Mouse (Mus musculus): Measurements from ENCODE around the gene Aif1l. TPM values are rescaled to one million over a fixed set of nuclear protein-coding genes. Genes with fewer than 3 reads are reported as not detected.
A peak's percentile ranks its signal among the peaks of the same experiment; 100 is the strongest.
"Not testable (repeated sequence)": the region's sequence is repeated elsewhere in the genome, so short reads cannot be mapped to it uniquely, and the experiment has no call there.

The Aif1l gene
- total RNA-seq (2021), result 1 to 10 TPM; 4.8 to 5.2 TPM
- long read RNA-seq, experiment 1, transcript Aif1l-201 (6 exons, 3,117 nt), result major isoform, 9 of 12 reads
- long read RNA-seq, experiment 1, partial matches to known transcripts, result 0 of 12 reads
- long read RNA-seq, experiment 1, other reads (novel, unspliced or antisense), result 3 of 12 reads
- long read RNA-seq, experiment 2, partial matches to known transcripts, result 0 of 3 reads
- long read RNA-seq, experiment 2, other reads (novel, unspliced or antisense), result 2 of 3 reads

GRCm38 (mm10) chr2:31950058-31950871, at the start of gene Aif1l:
Gene Aif1l, plus strand, starts transcription at chr2:31950139.
- peak; percentile 11 to 39 for DNase-seq (ENCODE audit: low spot score in 2 of 2)

- no peak for DNase-seq (ENCODE audit: low spot score in 2 of 2)
Measured at GRCm38 (mm10) chr2:31900932-31901331, 49.0 kb upstream of the Aif1l start.

DNA sequence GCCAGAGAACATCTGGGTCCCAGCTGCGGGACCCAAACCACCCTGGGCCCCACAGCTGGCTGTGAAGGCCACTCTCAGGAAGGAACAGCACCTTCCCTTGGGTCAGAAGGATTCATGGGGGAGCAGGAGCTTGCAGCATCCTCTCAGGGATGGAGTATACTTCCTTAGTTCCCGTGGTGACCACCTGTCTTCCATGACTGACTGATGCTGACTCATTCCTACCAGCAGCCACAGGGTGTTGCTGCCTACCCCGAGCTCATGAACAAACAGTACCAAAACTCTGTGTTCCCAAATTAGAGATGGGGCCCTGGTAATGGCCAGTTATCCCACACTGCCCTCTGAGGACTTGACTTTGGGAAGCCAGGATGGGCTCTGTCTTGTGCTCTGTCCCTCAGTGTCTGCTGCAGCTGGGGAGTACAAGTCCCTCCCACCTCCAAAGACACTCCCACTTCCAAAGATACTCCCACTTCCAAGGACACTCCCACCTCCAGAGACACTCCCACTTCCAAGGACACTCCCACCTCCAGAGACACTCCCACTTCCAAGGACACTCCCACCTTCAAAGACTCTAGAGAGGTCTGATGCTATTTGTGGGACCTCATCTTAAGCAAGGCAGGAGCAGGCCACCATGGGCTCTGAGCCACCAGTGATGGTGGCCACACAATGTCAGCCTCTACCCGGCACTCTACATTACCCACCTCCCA, 48.1 kb upstream of the Aif1l start:
- no peak for DNase-seq (ENCODE audit: low spot score in 2 of 2)

- no peak for DNase-seq (ENCODE audit: low spot score in 2 of 2)
Measured at GRCm38 (mm10) chr2:31904089-31904488, 45.9 kb upstream of the Aif1l start.

GRCm38 (mm10) chr2:31904622-31905021, 45.3 kb upstream of the Aif1l start:
- DNase-seq (ENCODE audit: low spot score in 2 of 2), result no peak

DNA sequence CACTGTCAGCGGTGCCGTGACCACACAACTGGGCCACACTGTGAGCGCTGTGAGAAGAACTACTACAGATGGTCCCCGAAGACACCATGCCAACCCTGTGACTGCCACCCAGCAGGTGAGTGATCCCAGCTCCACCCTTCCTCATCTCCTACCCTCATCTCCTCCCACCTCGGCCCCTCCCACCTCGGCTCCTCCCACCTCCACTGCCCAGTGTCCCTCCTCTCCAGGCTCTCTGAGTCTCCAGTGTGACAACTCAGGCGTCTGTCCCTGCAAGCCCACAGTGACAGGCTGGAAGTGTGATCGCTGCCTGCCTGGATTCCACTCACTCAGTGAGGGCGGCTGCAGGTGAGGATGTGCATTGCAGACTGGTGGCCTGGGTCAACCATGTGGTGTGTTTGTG, 44.3 kb upstream of the Aif1l start:
- DNase-seq (ENCODE audit: low spot score in 2 of 2), result no peak

- DNase-seq (ENCODE audit: low spot score in 2 of 2), result peak; percentile 12 to 43
Measured at GRCm38 (mm10) chr2:31906407-31906806, 43.5 kb upstream of the Aif1l start.

DNA sequence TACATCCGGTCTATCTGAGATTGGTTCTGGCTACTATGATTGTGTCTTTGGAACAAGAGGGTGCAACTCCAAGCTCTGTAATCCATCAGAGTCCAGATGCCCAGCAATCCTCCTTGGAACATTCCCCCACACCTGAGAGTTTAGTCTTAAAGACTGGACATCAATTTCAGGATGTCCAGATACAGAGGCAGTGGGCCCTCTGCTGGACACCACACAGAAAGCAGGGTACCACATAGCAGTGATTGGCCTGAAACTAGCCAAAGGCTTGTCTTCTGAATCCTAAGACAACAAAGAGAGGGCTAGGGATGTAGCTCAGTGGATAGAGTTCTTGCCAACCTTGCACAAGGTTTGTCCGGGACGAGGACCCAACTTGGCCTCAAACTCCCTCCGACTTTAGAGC, 37.4 kb upstream of the Aif1l start:
- peak in 1 of 2 experiments; percentile 20 for DNase-seq (ENCODE audit: low spot score in 2 of 2)

- DNase-seq (ENCODE audit: low spot score in 2 of 2), result not testable (repeated sequence)
Measured at GRCm38 (mm10) chr2:31914213-31914612, 35.7 kb upstream of the Aif1l start.

- peak; percentile 78 to 89 for DNase-seq (ENCODE audit: low spot score in 2 of 2)
Measured at GRCm38 (mm10) chr2:31915112-31915511, 34.8 kb upstream of the Aif1l start.

DNA sequence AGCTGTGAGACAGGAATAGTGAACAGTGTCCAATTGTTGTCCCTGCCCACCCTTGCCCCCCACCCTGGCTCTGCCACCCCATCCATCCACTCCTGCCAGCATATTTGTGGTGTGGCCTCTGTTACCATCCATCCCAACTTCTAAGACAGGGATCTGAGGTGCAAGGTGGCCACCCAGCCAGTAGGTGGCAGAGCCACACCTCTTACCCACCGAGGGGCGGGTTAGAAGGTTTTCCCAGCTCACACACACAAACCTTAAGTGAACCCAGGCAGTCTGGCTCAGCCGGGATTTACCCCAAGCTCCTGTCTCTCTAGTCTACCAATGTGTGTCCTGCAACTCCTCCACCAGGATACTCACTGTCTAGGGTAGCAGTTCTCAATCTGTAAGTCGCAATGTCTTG, 32.3 kb upstream of the Aif1l start:
- peak in 1 of 2 experiments; percentile 50 for DNase-seq (ENCODE audit: low spot score in 2 of 2)

GRCm38 (mm10) chr2:31923645-31924044, 26.3 kb upstream of the Aif1l start:
- no peak for DNase-seq (ENCODE audit: low spot score in 2 of 2)

GRCm38 (mm10) chr2:31924811-31925210, 25.1 kb upstream of the Aif1l start:
- DNase-seq (ENCODE audit: low spot score in 2 of 2), result no peak

GRCm38 (mm10) chr2:31925936-31926335, 24.0 kb upstream of the Aif1l start:
- DNase-seq (ENCODE audit: low spot score in 2 of 2), result no peak

- DNase-seq (ENCODE audit: low spot score in 2 of 2), result no peak
Measured at GRCm38 (mm10) chr2:31929664-31930063, 20.3 kb upstream of the Aif1l start.

- DNase-seq (ENCODE audit: low spot score in 2 of 2), result no peak
Measured at GRCm38 (mm10) chr2:31934551-31934950, 15.4 kb upstream of the Aif1l start.

- no peak for DNase-seq (ENCODE audit: low spot score in 2 of 2)
Measured at GRCm38 (mm10) chr2:31935054-31935453, 14.9 kb upstream of the Aif1l start.

DNA sequence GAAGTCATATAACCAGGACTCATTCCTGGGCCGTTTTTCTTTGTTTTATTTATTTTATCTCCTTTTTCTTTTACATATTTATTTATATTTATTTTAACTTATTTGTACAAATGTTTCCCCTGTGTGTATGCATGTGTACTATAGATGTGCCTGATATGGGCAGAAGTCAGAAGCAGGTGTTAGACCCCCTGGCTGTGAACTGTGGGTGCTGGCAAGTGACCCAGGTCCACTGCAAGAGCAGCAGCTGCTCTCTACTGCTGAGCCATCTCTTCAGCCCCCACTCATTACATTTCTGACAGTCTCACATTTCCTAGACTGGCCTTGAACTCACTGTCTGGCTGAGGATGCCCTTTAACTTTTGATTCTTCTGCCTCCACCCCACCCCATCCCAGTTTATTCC, 11.6 kb upstream of the Aif1l start:
- DNase-seq (ENCODE audit: low spot score in 2 of 2), result no peak

DNA sequence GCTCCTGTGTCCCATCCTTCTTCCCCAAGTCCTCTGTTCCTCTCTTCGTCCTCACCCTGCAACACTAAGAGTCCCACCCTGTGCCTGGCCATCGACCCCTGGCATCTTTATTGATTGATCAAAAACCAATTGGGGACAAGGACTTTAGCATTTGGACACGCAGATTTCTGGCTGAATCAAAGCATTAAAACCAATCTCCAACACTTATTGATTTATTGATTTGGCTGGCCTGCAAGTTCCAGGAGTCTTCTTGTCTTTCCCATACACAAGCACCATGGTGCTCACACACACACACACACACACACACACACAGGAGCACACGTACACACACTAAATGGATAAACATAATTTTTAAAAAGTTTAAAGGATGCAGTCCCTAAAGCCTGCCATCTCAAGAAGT, 6.9 kb upstream of the Aif1l start:
- DNase-seq (ENCODE audit: low spot score in 2 of 2), result no peak

- DNase-seq (ENCODE audit: low spot score in 2 of 2), result no peak
Measured at GRCm38 (mm10) chr2:31945580-31945979, 4.4 kb upstream of the Aif1l start.

- no peak for DNase-seq (ENCODE audit: low spot score in 2 of 2)
Measured at GRCm38 (mm10) chr2:31948392-31948791, 1.5 kb upstream of the Aif1l start.

GRCm38 (mm10) chr2:31948801-31949200, 1.1 kb upstream of the Aif1l start:
- no peak for DNase-seq (ENCODE audit: low spot score in 2 of 2)

All from left cerebral cortex, adult 18-20 months (tissue).